Mouse (Mus musculus) hindlimb bud, embryonic 11.5 days (tissue): ENCODE data around the gene Exoc4.

ENCODE experiments used
- DNase-seq: peaks from one replicate; pipeline ENCODE4 v3.0.0-alpha.2; 2012; ENCODE audit warnings: low read depth, low spot score; ENCODE audit errors: extremely low spot score

Exoc4 gene

GRCm38 (mm10) chr6:33613978-33614377, 365.1 kb downstream of the Exoc4 start:
- DNase-seq: no peak

GRCm38 (mm10) chr6:33618590-33618989, 369.7 kb downstream of the Exoc4 start:
- no peak for DNase-seq

GRCm38 (mm10) chr6:33620701-33621100, 371.8 kb downstream of the Exoc4 start:
- no peak for DNase-seq

GRCm38 (mm10) chr6:33625931-33626330, 377.0 kb downstream of the Exoc4 start:
- DNase-seq: no peak

GRCm38 (mm10) chr6:33631133-33631532, 382.2 kb downstream of the Exoc4 start:
- DNase-seq: no peak

- DNase-seq: no peak
Observed at GRCm38 (mm10) chr6:33637192-33637591, 388.3 kb downstream of the Exoc4 start.

- no peak for DNase-seq
Observed at GRCm38 (mm10) chr6:33681778-33682640, 433.1 kb downstream of the Exoc4 start.

- no peak for DNase-seq
Observed at GRCm38 (mm10) chr6:33683533-33683932, 434.6 kb downstream of the Exoc4 start.

GRCm38 (mm10) chr6:33685321-33685720, 436.4 kb downstream of the Exoc4 start:
- DNase-seq: no peak

GRCm38 (mm10) chr6:33690601-33691000, 441.7 kb downstream of the Exoc4 start:
- no peak for DNase-seq

GRCm38 (mm10) chr6:33696976-33697375, 448.1 kb downstream of the Exoc4 start:
- no peak for DNase-seq

- no peak for DNase-seq
Observed at GRCm38 (mm10) chr6:33708907-33709306, 460.0 kb downstream of the Exoc4 start.

GRCm38 (mm10) chr6:33709340-33709739, 460.5 kb downstream of the Exoc4 start:
- no peak for DNase-seq

GRCm38 (mm10) chr6:33711742-33712141, 462.9 kb downstream of the Exoc4 start:
- no peak for DNase-seq

- DNase-seq: no peak
Observed at GRCm38 (mm10) chr6:33712540-33713118, 463.7 kb downstream of the Exoc4 start.

GRCm38 (mm10) chr6:33716254-33716965, 467.5 kb downstream of the Exoc4 start:
- no peak for DNase-seq

GRCm38 (mm10) chr6:33721166-33721565, 472.3 kb downstream of the Exoc4 start:
- no peak for DNase-seq

GRCm38 (mm10) chr6:33722811-33723210, 473.9 kb downstream of the Exoc4 start:
- no peak for DNase-seq

GRCm38 (mm10) chr6:33724596-33724995, 475.7 kb downstream of the Exoc4 start:
- no peak for DNase-seq

- DNase-seq: no peak
Observed at GRCm38 (mm10) chr6:33727271-33727670, 478.4 kb downstream of the Exoc4 start.

GRCm38 (mm10) chr6:33732214-33732613, 483.3 kb downstream of the Exoc4 start:
- no peak for DNase-seq

GRCm38 (mm10) chr6:33733602-33734001, 484.7 kb downstream of the Exoc4 start:
- no peak for DNase-seq
